Mouse (Mus musculus): Measurements from ENCODE around the gene Traf4. TPM values are rescaled to one million over a fixed set of nuclear protein-coding genes. Genes with fewer than 3 reads are reported as not detected.

Traf4 gene
- total RNA-seq (2023): 1 to 10 TPM; 6.3 to 8.1 TPM

DNA sequence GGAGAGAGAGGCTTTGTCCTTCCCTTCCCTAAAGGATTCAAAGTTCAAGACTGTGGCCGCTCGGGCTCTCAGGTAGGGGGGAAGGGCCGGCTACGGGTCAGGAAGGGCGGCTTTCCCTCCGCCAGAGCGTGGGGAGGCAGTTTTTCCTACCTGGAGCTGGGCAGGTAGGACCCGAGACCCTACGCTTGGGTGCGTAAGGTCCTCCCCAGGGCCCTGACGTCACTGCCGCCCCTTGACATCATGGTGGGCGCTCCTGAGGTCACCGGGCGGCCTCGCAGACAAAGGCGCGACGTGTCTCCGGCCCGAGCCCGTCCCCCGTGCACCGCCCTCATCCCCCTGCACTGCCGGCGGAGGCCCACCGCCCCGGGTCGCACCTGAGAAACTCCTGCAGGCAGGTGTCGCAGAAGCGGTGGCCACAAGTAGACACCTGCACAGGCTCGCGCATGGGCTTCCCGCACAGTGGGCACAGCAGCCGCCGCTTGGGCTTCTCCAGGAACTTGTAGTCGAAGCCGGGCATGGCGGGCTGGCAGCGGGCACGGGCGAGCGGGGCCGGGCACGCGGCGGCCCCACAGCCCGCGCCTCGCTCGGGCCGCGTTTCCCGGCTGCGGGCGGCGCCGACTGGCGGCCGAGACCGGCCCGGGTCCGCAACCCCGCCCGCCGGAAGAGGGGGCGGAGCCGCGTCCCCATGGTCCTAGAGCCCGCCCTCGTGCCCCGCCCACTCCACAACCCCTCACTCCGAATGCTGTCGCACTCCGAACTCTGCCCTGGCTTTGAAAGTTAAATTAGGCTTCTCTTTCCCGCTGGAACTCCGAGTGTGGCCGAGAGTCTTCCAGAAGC is at the start of gene Traf4:
Gene Traf4, minus strand, starts transcription at position 666 of the 837 bp plus-strand sequence.

DNA sequence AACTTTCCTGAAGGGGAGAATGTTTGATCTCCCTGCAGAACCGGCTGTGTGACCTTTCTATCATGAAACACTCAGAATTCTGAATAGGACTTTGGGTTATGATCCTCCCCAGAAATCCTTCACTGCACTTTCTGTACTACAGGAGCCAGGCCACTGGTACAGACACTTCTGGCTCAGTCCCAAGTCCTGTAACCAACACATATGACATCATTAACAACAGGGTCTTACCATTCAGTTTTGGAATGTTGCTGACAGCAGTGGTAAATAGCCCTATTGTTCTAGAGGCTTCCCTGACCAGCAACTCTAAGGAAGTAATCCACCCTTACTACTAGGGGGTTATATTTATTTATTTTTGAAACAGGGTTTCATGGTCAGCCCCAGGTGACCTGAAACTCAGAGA is 27.7 kb upstream of the Traf4 start, which contains the start of gene Proca1:
Gene Proca1, plus strand, starts transcription at position 280 of the 400 bp plus-strand sequence.

GRCm38 (mm10) chr11:78188331-78189233 is 23.2 kb upstream of the Traf4 start, which contains the start of gene Rab34:
Gene Rab34 (plus strand): TSS chr11:78188430.

DNA sequence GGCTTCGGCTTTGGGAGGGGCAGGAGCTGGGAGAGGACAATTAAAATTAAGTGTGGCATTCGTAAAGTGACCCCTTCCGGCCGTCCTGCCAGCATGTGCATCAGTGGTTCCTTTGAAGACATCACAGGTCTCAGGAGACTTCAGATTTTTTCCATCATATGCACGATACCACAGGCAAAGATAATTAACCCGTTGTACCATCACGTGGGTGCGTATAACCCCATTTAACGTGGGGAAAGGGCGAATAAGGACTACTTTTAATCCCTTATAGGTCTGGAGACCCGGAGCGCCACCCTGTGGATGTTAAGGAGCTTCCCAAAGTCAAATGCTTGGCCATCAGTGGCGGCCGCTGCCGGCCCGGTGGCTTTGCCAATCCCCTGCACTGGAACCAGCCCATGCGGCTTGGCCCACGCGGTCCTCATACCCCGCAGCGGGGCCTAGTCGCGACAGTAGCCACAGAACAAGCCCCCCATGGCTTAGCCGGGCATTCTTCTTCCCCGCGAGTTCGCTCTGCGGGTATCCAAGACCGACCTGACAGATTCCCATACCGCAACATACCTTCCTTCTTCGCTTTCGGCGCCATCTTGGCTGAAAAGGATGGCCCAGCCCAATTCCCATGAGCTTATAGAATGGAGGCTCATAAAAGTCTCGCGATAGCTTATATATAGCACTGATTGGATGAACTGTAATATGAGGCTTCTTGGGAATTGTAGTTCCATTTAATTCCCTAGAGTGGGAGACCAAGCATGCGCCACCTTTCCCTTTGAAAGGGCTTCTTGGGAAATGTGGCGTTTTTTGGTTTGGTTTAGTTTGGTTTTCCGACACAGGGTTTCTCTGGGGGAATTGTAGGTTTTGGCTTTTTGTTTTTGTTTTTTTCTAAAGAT is 17.8 kb upstream of the Traf4 start, which contains the start of gene Rpl23a:
Gene Rpl23a, minus strand, starts transcription at position 624 of the 884 bp plus-strand sequence.

GRCm38 (mm10) chr11:78176402-78176862 is 11.0 kb upstream of the Traf4 start, which contains the start of the genes Nek8 and Tlcd1:
Gene Nek8 (minus strand): TSS chr11:78176675.
Gene Tlcd1 (plus strand): TSS chr11:78176711.

Other genes with a start within 250 kb of the Traf4 start
- gene Sez6, start 234.8 kb downstream of the Traf4 start, total RNA-seq (2023): not detected
- gene Phf12, start 182.8 kb downstream of the Traf4 start, total RNA-seq (2023): 10 to 100 TPM; 80.1 to 87.9 TPM
- 1 to 10 TPM; 3.0 to 3.5 TPM for gene Dhrs13, start 133.3 kb downstream of the Traf4 start, total RNA-seq (2023)
- 100 to 1,000 TPM; 133 to 140 TPM for gene Flot2, start 127.7 kb downstream of the Traf4 start, total RNA-seq (2023)
- 10 to 100 TPM; 15.4 to 16.7 TPM for gene Eral1, start 85.2 kb downstream of the Traf4 start, total RNA-seq (2023)
- 10 to 100 TPM; 41.9 to 50.7 TPM for gene Fam222b, start 70.9 kb downstream of the Traf4 start, total RNA-seq (2023)
- 1 to 10 TPM; 4.3 to 7.2 TPM for gene Nek8, start 11.1 kb upstream of the Traf4 start, total RNA-seq (2023)
- 1 to 10 TPM; 6.0 to 7.4 TPM for gene Tlcd1, start 11.1 kb upstream of the Traf4 start, total RNA-seq (2023)
- 1,000 to 10,000 TPM; 1,117 to 1,118 TPM for gene Rpl23a, start 18.0 kb upstream of the Traf4 start, total RNA-seq (2023)
- gene Rab34, start 22.8 kb upstream of the Traf4 start, total RNA-seq (2023): under 1 TPM in 1 of 2 experiments, not detected in 1; 0.46 TPM
- gene Proca1, start 27.8 kb upstream of the Traf4 start, total RNA-seq (2023): 1 to 10 TPM; 1.1 to 1.3 TPM
- 10 to 100 TPM; 42.7 to 43.7 TPM for gene Sdf2, start 80.2 kb upstream of the Traf4 start, total RNA-seq (2023)
- gene Supt6, start 80.4 kb upstream of the Traf4 start, total RNA-seq (2023): 10 to 100 TPM; 40.2 to 42.4 TPM
- gene 2610507B11Rik, start 96.2 kb upstream of the Traf4 start, total RNA-seq (2023): 10 to 100 TPM; 60.2 to 60.8 TPM
- under 1 TPM; 0.26 to 0.68 TPM for gene BC030499, start 125.3 kb upstream of the Traf4 start, total RNA-seq (2023)
- gene Spag5, start 135.9 kb upstream of the Traf4 start, total RNA-seq (2023): 10 to 100 TPM; 61.7 to 63.1 TPM
- 1 to 10 TPM; 2.6 to 3.6 TPM for gene Aldoc, start 157.4 kb upstream of the Traf4 start, total RNA-seq (2023)
- gene Pigs, start 162.8 kb upstream of the Traf4 start, total RNA-seq (2023): 10 to 100 TPM; 37.7 to 40.2 TPM
- gene Unc119, start 177.9 kb upstream of the Traf4 start, total RNA-seq (2023): 100 to 1,000 TPM; 106 to 112 TPM
- under 1 TPM in 1 of 2 experiments, not detected in 1; 0.15 TPM for gene Foxn1, start 221.0 kb upstream of the Traf4 start, total RNA-seq (2023)